Mouse (Mus musculus) heart, embryonic 16.5 days (tissue): ENCODE data around the gene Mcm2. TPM values are rescaled to one million over a fixed set of nuclear protein-coding genes. Genes with fewer than 3 reads are reported as not detected.

Experiments
- ATAC-seq: fragments of 200-750 bp; cut with Nextera tagmentation; replicated peaks from 2 replicates; pipeline ENCODE4 v1.8.0; 2017; ENCODE audit warnings: moderate number of reproducible peaks; ENCODE audit not compliant: insufficient read depth, low FRiP score; ENCODE audit errors: extremely low read depth
- H3K27ac ChIP-seq: fragments of 300-500 bp; sonication (generic); 2 replicates; pipeline ENCODE4 v1.5.1; 2014; ENCODE audit warnings: mild to moderate bottlenecking, low read length, control low read depth, moderate library complexity
- H3K27me3 ChIP-seq: fragments of 300-500 bp; sonication (generic); 2 replicates; pipeline ENCODE4 v1.6.1; 2014; ENCODE audit warnings: low read length, mixed read lengths; ENCODE audit not compliant: control insufficient read depth, insufficient read depth
- H3K36me3 ChIP-seq: fragments of 300-500 bp; sonication (generic); 2 replicates; pipeline ENCODE4 v1.6.1; 2014; ENCODE audit not compliant: control insufficient read depth, insufficient read depth
- H3K4me1 ChIP-seq: fragments of 300-500 bp; sonication (generic); 2 replicates; pipeline ENCODE4 v1.6.1; 2014; ENCODE audit warnings: low read length, mixed read lengths; ENCODE audit not compliant: control insufficient read depth, insufficient read depth
- H3K4me2 ChIP-seq: fragments of 300-500 bp; sonication (generic); 2 replicates; pipeline ENCODE4 v1.6.1; 2014; ENCODE audit warnings: low read depth, mild to moderate bottlenecking, control low read depth, low read length
- H3K4me3 ChIP-seq: fragments of 300-500 bp; sonication (generic); 2 replicates; pipeline ENCODE4 v1.5.1; 2014; ENCODE audit warnings: mild to moderate bottlenecking, control low read depth, low read length
- H3K9ac ChIP-seq: fragments of 300-500 bp; sonication (generic); 2 replicates; pipeline ENCODE4 v1.6.1; 2014; ENCODE audit warnings: low read length, control low read depth
- H3K9me3 ChIP-seq: fragments of 300-500 bp; sonication (generic); replicated peaks from 2 replicates; pipeline ENCODE4 v1.6.1; 2016; ENCODE audit warnings: low read length; ENCODE audit not compliant: control insufficient read depth
- WGBS: fragments of 180-500 bp; shearing (Covaris S2); extraction: QIAGEN DNeasy Blood & Tissue Kit; methylation state at CpG from one replicate; pipeline ENCODE4 v1.1.7; 2014; 5-methylcytosine and 5-hydroxymethylcytosine counted together
- polyA plus RNA-seq: library from polyadenylated mRNA; unstranded; fragments of >200 nt; fragmentation: Nextera tagmentation; extraction: Ambion mirVana; gene quantifications from 2 replicates; pipeline ENCODE4 v1.2.1, GENCODE M21; 2015

Gene Mcm2
- polyA plus RNA-seq, 1 experiment from 2014 or later = 94.7 TPM

GRCm38 (mm10) chr6:88841781-88842689 lies 56.5 kb downstream of the Mcm2 start, which contains the start of gene Abtb1:
TSS of gene Abtb1 (minus strand) at chr6:88841984.
- Histone ChIP-seq H3K4me2 (peak within 1 kb of the TSS; percentile 97), H3K9me3 (no peaks in the 10 kb centered on the region), H3K36me3 (peaks cover 19% of the 10 kb centered on the region), H3K9ac (peak within 1 kb of the TSS; percentile 92), H3K27me3 (no peaks in the 10 kb centered on the region), H3K4me3 (peak within 1 kb of the TSS; percentile 97), H3K27ac (peak within 1 kb of the TSS; percentile 82), H3K4me1 (peaks cover 14% of the 10 kb centered on the region)
- WGBS = under 1% methylated on average over 71 of the region's 72 CpGs
- ATAC-seq = peak; percentile 96

- peak overlapping the region; percentile 97 for H3K4me2 ChIP-seq
- WGBS = 0% methylated on average over 22 of the region's 22 CpGs
- peaks cover 14% of the 10 kb centered on the region for H3K4me1 ChIP-seq
- peak overlapping the region; percentile 82 for H3K27ac ChIP-seq
- H3K9ac ChIP-seq = peak overlapping the region; percentile 92
- H3K4me3 ChIP-seq = peak overlapping the region; percentile 97
- H3K36me3 ChIP-seq = peaks cover 19% of the 10 kb centered on the region
- ATAC-seq = no peak; the same call in 1 of the 2 replicates
- no peaks in the 10 kb centered on the region for H3K9me3 ChIP-seq
- no peaks in the 10 kb centered on the region for H3K27me3 ChIP-seq
Observed at GRCm38 (mm10) chr6:88841514-88841780, 57.1 kb downstream of the Mcm2 start.

- ATAC-seq = no peak
- Histone ChIP-seq H3K9ac (peak overlapping the region; percentile 92), H3K27me3 (no peaks in the 10 kb centered on the region), H3K36me3 (peaks cover 22% of the 10 kb centered on the region), H3K4me2 (peak overlapping the region; percentile 97), H3K4me1 (peaks cover 14% of the 10 kb centered on the region), H3K27ac (peak overlapping the region; percentile 82), H3K4me3 (peak overlapping the region; percentile 97), H3K9me3 (no peaks in the 10 kb centered on the region)
- WGBS = 49% methylated on average over 9 of the region's 9 CpGs
Observed at GRCm38 (mm10) chr6:88840791-88841513, 57.6 kb downstream of the Mcm2 start.

GRCm38 (mm10) chr6:88840211-88840610 lies 58.4 kb downstream of the Mcm2 start:
- ATAC-seq = no peak
- Histone ChIP-seq H3K4me1 (peaks cover 14% of the 10 kb centered on the region), H3K4me2 (peak overlapping the region; percentile 97; the same call in 1 of the 2 replicates), H3K9me3 (no peaks in the 10 kb centered on the region), H3K36me3 (peaks cover 25% of the 10 kb centered on the region), H3K4me3 (no peak overlapping the region), H3K27ac (no peak overlapping the region), H3K27me3 (no peaks in the 10 kb centered on the region), H3K9ac (no peak overlapping the region)
- WGBS = 70% methylated on average over 3 of the region's 3 CpGs

- Histone ChIP-seq H3K27me3 (no peaks in the 10 kb centered on the region), H3K4me3 (no peak overlapping the region), H3K9me3 (no peaks in the 10 kb centered on the region), H3K36me3 (peaks cover 25% of the 10 kb centered on the region), H3K4me2 (no peak overlapping the region), H3K27ac (no peak overlapping the region), H3K4me1 (peaks cover 14% of the 10 kb centered on the region), H3K9ac (no peak overlapping the region)
- ATAC-seq = no peak
- WGBS = 79% methylated on average over 26 of the region's 26 CpGs
Observed at GRCm38 (mm10) chr6:88839135-88839970, 59.2 kb downstream of the Mcm2 start.

- Histone ChIP-seq H3K27me3 (no peaks in the 10 kb centered on the region), H3K9ac (no peak overlapping the region), H3K27ac (no peak overlapping the region), H3K9me3 (no peaks in the 10 kb centered on the region), H3K4me2 (no peak overlapping the region), H3K36me3 (peaks cover 25% of the 10 kb centered on the region), H3K4me3 (no peak overlapping the region), H3K4me1 (peaks cover 18% of the 10 kb centered on the region)
- no peak for ATAC-seq
- WGBS = 90% methylated on average over 10 of the region's 10 CpGs
Observed at GRCm38 (mm10) chr6:88838613-88839012, 60.0 kb downstream of the Mcm2 start.

GRCm38 (mm10) chr6:88837999-88838398 lies 60.6 kb downstream of the Mcm2 start:
- H3K9ac ChIP-seq = no peak overlapping the region
- H3K9me3 ChIP-seq = no peaks in the 10 kb centered on the region
- H3K27ac ChIP-seq = no peak overlapping the region
- no peak overlapping the region for H3K4me2 ChIP-seq
- WGBS = 87% methylated on average over 12 of the region's 12 CpGs
- H3K4me1 ChIP-seq = peaks cover 19% of the 10 kb centered on the region
- ATAC-seq = no peak
- H3K4me3 ChIP-seq = no peak overlapping the region
- no peaks in the 10 kb centered on the region for H3K27me3 ChIP-seq
- peaks cover 25% of the 10 kb centered on the region for H3K36me3 ChIP-seq

GRCm38 (mm10) chr6:88836178-88836819 lies 62.3 kb downstream of the Mcm2 start:
- Histone ChIP-seq H3K27me3 (no peaks in the 10 kb centered on the region), H3K9me3 (no peaks in the 10 kb centered on the region), H3K36me3 (peaks cover 25% of the 10 kb centered on the region), H3K4me3 (no peak overlapping the region), H3K4me1 (peaks cover 20% of the 10 kb centered on the region), H3K9ac (no peak overlapping the region), H3K27ac (no peak overlapping the region), H3K4me2 (no peak overlapping the region)
- 78% methylated on average over 28 of the region's 28 CpGs for WGBS
- ATAC-seq = no peak
